Mouse (Mus musculus) bone marrow, adult 2 months (tissue): ENCODE data around the gene Glyr1.

Experiments
- CTCF ChIP-seq: fragments of 200-500 bp; IDR thresholded peaks from 2 replicates; pipeline ENCODE4 v1.5.1; 2011; ENCODE audit warnings: low read length, control low read depth; ENCODE audit not compliant: control insufficient read depth, insufficient read depth
- POLR2A ChIP-seq: fragments of 200-500 bp; IDR thresholded peaks from 2 replicates; pipeline ENCODE4 v1.6.1; 2011; ENCODE audit warnings: low read depth, mild to moderate bottlenecking, control low read depth, low read length, borderline replicate concordance; ENCODE audit not compliant: control insufficient read depth

DNA sequence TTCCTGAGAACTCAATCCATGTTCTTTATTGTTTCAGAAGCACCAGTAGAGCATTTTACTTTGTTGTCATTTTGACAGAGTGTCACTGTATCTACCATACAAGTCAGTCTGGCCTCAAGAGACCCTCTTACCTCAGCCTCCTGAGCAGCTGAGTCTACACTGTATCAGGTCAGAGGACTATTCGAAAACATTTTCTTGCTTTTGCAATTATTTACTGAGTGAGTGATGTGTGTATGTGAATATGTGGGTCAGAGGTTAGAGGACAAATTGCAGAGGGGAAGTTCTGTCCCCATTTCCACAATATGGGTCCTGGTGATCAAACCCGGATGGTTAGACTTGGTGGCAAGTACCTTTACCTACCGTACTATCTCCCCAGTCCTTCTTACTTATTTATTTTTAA, 25.6 kb downstream of the Glyr1 start:
- TF ChIP-seq POLR2A (no peak), CTCF (no peak)
